Mouse (Mus musculus) testis, postnatal 14 days (tissue): Measurements from ENCODE around the gene Cyp1a1.

ENCODE experiments used
- DNase-seq: peaks from one replicate; pipeline ENCODE4 v3.0.0; 2021; ENCODE audit warnings: low spot score

The Cyp1a1 gene

DNA sequence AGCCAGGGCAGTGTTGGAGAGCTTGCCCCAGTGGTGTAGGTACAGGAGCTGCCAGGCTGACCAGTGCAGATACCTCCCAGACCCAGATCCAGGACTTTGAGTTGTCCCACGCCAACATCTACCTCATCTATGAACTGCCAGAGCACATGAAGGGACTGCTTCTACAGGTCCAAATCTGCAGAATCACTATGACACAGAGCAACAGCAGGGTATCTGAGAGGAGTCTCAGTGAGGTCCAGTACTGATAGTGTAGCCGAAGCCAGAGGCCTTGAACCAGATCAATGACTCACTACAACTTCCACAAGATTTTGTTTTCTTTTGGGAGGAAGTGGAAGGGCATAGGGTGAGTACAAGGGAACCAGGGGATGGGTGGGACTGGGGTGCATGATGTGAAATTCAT is at the start of gene Cyp1a1:
Gene Cyp1a1, plus strand, starts transcription at position 178 of the 400 bp plus-strand sequence.
- no peak for DNase-seq

DNA sequence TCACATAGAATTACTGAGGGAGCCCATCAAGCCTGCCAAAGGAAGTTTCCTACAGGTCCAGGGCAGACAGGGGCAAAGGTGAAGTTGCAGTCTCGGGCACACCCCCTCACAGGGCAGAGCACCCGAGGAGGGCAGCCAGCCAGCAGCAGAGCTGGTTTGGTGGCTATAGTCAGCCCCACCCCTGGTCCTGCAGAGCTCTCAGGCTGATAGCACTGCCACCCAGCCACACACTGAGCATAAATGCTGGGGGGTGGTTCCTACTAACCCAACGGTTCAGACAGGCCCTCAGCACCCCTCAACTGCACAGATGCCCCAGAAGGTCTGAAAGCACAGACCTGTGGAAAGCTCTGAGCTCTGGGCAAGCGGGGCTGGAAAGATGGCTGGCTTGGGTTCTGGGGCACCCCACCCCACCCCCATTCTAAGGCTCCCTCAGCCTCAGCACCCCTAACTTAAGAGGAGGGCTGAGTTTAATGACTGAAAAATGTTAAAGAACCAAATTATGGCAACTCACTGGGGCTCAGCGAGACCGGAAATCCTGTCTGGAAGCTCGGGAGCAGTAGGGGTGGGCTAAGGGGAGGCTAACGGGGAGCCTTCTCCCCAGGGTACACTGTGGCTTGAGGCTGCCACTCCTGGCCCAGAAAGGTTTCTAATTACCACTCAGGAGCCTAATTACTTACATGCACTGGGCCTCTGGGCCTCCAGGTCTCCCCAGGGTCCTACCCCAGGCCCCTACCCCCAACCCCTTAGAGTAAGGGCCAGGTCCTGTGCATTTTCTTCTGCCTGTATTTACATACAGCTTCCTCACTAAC is 48.9 kb upstream of the Cyp1a1 start:
- DNase-seq: no peak

DNA sequence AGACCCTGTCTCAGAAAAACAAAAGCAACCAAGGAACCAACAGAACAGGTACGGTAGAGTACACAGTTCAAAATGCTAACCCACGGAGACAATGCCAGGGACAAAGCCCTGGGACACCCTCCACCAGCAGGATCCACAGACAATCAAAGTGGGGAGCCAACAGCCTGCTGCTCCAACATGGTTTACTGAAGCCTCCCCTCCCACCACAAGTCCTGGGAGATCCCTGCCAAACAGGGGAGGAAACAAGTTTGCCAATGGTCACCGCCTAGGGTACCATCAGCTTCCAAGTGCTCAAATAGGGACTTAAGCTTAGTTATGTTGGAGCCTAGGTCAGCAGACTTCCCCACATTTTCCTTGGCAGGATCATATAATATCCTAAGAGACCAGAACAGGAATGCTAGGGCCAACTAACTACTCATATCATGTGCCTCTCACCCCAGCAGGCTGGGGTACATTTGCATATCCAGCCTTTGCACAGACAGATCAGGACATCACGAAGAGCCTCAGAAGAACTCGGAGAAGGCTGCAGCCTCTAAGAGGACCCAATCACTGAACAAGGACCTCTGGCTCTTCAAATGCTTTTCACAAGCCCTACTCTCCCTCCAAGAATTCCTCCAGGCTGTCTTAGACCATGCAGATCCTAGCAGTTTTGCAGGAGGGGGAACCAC is 47.9 kb upstream of the Cyp1a1 start:
- no peak for DNase-seq

DNA sequence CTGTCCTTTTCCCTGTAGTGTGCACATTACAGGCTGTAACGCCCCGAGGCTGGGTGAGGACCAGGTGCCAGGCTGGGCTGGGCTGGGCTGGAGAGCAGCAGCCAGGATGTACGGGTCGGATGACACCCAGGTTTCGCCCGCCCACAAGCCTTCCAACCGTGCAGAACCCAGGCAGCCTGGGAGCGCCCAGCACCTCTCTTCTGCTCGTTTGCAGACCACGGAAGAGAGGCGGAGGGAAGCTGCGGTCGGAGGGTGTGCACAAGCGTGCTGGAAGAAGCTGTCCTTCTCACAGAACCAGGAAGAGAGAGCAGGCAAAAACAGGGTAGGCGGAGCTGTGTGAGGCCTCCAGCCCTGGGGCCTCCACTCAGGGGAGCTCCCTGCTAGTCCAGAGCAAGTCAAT is 47.3 kb upstream of the Cyp1a1 start:
- DNase-seq: peak; percentile 55

DNA sequence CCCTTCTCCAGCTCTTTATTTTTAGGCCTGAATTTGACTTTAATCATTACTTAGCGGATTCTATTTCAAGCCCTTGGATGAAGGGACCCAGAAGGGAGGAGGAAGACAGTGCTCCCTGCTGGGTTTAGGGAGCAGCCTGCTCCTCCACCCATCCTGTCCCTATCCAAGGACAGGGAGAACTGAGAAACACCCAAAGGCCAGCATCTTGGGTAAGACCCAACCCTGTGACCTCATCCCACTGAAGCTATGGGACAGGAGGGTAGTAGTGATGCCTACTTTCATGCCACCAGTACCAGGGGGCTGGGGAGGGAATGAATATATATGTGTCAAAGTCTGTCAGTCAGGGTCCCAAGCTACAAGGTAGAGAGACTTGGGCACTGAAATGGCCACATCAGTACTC is 46.7 kb upstream of the Cyp1a1 start:
- no peak for DNase-seq

DNA sequence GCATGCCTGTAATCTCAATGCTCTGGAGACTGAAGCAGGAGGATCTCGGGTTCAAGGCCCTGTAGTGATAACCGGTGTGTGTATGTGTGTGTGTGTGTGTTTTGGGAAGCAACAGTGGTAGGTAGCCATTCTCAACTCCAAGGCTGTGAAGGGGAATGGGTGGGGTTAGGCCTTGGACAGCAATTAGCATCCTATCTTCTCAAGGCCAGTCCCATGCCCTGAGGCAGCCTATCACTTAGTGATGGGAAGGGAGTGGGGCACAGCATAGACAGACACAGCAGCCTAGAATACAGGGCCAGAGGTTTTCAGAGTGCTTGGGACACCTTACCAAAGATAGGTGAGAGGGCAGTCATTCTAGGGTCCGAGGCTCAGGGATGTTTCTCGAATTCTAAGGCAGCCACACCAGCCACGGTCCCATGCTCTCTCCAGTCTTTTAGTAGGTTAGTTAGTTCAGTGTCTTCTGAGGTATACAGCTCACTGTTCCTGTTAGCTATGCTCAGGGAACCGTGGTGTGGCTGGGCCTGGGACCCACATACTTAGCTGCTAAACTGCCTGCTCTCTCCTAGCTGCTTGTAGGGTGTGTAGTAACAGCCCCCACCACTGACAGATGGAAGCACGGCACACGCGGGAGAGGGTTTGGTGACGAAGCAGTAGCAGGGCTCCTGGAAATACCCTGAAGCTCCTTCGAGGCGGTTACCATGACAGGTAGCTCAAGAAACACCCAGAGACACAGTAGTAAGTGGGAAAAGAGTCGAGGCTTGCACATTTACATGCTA is 45.8 kb upstream of the Cyp1a1 start:
- no peak for DNase-seq

DNA sequence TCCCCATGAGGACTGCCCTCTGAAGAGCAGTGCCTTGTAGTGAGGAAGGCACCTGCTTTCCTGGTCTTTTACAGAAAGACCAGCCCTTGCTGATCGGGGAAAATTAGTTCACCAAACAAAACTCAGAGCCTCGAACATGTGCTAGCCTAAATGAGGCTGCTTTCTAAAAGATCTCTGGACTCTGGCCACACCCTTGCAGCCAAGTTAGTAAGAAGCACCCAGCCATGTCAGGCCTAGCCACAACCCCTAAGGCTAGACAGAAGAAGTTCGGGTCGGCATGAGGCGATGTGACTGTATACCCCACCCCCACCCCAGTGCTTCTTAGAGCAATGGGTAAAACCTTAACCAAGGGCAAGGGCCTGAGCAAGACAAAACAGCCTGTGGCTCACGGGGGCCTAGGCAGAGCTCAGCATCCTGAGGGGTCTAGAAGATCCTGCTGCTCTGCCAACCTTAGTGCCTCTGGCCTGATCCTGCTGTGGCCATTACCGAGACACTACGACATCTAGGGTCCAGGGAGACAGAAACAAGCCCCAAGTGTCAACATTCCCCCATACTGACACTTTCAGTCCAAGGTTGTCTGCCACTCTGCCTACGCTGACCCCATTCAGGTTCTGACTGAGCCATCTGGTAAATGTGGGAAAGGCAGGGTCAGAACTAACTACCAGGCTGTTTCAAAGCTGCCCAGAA is 44.4 kb upstream of the Cyp1a1 start:
- DNase-seq: no peak

DNA sequence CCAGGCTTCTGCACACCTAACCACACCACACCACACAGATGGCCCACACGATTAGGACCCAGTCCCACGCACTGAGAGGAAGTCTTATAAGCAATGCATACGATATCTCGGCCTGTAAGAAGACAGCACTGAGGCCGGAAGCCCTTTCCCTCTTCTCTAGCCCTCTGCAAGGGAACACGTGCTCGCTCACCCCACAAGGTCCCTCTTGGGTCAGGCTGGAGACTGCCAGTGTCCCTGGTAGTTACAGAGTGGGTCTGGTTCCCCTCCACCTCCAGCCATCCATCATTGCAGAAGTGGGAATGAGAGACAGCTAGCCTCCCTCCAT is 43.9 kb upstream of the Cyp1a1 start:
- no peak for DNase-seq

DNA sequence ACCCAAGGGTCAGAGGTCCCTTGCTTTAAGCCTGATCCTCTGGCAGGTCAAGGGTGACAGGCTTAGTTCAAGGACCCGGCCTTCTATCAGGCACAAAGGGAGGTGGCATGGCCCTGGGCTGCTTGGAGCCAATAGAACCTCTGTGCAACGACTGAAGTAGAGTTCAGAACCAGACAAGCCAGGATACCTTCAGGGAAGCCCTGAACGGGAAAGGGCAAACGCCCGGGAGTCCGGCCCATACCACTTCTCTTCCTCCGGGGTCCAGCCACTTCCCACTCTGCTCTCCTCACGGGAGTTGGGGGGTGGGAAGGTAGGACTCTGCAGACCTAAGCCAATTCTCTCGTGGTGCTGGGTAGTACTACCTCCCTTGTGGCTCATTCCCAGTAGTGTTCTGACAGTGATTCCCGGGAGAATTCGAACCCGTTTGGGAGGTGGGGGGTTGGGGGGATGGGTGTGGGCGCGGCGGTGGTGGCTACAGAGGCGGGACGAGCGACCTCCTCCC is 43.2 kb upstream of the Cyp1a1 start:
- no peak for DNase-seq

DNA sequence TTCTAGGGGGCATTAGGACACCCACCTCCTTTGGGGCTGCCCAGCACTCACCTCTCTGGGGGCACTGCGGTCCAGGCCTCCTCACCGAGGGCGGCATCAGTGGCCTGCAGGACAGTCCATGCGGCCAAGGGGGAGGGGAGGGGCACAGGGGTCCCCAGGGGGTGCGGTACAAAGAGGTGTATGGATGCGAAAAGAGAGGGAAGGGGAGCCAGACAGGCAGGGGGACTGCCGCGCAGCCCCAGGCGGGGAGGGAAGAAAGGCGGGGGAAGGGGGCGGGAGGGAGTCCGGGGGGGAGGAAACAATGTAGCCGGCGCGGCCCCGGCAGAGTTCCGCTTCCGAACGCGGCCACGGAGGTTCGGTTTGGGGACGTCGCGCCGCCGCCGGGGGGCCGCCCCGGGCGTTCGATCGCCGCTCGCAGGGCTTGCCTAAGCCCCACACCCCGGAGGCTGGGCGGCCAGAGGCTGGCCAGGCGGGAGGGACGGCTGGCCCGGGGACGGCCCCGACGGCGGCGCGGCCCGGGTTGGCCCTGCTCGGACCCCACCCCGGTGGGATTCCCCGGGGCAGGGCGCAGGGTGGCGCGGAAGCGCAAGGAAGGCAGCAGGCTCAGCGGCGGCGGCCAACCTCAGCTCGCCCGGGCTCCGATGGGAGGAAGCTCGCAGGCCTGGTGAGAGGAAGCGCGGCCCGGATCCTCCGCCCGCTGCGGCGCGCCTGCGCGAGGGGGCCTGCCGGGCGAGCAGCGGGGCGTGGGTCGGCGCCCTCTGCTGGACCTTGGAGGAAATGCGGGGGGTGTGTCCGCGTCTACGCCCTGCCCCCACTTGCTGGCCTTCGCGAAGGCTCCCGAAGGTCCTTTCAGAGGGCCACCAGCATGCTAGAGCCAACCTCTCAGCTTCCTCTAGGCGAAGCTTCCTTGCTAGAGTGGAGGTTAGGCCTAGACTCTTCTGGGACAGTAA is 42.5 kb upstream of the Cyp1a1 start:
- peak; percentile 90 for DNase-seq

DNA sequence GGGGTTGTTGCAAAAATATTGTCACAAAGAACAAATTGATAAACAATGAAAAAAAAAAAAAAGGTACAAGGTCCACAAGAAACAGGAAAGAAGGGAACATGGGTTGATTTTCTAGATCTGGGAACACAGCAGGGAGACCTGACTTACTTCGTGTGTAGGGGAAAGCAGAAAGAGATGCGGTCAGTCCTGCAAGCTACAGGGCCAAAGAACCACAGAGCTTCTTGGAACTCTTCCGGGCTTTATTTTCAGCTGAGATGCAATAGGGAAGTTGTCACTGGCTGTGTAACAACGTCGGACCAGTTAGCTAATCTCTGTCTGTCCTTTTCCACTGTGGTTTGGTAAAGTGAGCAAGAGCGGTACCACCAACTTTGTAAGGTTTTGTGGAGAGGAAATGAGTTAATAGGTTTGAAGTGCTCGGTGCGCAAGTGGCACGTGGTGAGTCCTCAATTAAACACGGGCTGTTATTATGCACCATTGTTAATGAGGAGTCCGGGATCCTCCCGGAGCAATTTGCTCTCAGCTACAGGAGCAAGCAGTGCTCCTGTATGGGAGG is 41.1 kb upstream of the Cyp1a1 start:
- DNase-seq: no peak

DNA sequence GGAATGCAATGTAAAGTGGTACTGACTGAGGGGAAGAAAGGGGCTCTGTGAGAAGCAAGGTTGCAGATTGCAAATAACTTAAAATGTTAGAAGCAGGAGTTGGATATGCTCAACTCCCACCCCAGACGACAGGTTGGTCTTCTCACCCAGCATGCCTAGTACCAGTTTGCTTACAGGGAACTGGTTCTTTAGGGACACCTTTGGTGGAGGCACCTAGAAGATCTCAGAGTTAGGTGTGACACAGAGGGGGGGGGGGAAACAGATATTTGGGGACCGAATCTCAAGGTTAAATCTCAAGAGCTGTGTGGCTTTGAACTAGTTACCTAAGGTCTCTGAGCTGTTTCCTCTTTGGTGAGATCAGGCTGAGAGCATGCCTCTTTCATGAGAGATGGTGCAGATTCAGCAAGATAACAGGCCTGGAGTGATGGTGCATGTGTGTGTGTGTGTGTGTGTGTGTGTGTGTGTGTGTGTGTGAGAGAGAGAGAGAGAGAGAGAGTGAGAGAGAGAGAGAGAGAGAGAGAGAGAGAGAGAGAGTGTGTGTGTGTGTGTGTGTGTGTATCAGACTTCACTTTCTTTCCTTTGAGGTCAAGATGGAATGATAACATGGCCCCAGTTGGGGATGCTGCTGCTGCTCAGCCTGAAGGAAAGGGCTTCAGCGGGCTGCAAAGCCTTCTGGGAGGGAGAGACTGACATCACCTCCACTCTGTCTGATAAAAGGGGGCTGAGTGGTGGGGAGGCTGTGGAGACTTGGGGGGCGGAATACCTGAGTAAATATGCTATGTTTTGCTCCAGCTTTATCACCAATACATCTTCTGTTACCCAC is 40.2 kb upstream of the Cyp1a1 start:
- no peak for DNase-seq

DNA sequence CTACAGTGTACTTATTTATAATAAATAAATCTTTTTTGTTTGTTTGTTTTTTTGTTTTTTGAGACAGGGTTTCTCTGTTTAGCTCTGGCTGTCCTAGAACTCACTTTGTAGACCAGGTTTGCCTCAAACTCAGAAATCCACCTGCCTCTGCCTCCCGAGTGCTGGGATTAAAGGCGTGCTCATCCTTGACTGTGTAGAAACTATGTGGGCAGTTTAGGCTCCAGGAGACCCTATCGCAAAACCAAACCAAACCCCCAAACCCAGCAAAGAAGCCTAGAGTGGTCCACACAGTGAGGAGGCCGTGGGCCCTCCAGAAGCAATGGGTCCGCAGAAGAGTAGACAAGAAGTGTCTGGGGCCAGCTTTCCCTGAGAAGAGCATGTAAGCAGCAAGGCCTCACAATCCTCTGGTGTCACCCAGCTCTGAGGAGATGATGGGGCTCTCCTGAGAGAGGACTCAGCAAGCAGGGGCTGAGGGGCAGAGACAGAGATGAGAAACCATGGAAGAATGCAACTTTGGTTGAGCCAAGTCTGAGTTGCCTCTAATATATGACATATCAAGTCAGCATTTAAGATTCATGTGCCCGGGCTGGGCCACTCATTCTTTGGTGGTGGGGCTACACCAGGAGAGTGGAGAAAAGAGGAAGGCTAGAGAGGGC is 37.5 kb upstream of the Cyp1a1 start:
- no peak for DNase-seq

DNA sequence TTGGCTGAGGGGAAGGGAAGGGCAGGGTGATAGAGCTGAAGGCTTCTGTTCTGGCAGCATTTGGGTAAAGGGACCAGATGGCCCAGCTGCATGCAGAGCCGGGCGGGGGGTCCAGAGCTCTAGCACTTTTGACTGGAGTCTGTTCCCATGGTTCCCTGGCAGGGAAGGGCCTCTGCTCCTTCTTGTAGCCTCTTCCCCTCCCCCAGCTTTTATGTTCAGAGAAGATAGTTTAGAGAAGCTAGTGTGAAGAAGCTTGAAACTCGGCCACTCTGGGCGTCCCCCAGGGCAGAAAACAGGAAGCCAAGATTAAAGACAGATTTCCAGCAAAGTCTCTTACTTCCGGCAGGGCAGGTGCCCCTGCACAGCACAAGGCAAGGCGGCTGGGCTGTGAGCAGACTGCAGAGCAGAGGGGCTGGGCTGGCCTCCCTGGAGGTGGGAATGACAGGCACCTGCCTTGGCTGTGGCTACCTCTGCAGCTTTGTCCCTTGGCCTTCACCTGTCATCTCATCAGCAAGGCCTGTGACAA is 36.9 kb upstream of the Cyp1a1 start:
- no peak for DNase-seq

DNA sequence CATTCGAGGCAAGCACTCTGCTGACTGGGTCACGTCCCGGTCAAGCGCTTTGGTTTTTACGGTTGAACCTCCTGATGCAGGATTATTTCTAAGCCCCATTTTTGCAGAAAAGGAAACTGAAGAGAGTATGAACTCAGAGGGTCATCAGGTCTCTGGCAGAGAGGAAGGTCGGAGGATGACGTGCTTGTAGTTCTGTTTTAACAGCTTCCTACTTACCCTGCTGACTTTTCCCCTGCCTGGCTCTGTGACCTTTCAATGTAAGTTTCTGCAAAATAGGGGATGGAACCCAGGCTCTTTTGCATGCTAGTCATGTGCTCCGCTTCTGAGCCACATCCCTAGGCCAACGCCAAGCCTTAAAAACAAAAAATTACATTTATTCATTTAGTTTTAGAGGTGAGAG is 35.4 kb upstream of the Cyp1a1 start:
- no peak for DNase-seq

DNA sequence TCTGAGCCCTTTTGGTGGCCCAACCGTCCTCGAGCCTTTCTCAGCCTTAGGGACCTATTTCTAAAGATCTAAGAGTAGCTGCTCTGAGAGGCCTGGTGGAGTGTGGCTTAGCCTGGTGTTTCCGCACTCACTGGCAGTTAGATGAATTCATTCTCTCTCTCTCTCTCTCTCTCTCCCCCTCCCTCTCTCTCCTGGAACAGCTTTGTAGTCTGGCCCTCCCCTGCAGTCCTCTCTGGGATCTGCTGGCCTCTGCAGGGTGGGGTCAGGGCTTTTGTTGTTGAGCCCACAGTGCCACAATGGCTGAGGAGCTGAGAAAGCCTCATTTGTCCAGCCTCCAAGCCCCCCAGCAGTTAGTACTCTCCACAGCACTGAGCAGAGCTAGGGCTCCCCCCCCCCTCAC is 34.9 kb upstream of the Cyp1a1 start:
- DNase-seq: no peak

DNA sequence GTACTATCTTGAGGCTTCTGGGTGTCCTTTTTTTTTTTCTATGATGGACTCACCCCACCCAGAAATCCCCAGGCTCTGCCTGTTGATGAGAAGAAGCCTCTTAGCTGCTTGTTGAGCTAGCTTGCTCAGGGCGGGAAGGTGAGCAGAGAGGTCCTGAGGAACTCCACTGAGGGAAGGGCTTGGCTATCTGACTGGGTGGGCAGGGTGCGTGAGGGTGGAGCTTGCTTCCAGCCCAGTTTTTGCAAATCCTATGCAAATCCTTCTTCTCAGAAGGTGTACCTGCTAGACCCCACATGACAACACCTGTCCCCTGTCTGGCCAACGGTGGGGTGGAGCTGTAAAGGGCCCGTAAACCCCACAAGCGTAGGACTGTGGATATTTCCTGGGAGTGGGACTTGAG is 34.4 kb upstream of the Cyp1a1 start, which contains the start of gene Csk:
Gene Csk, minus strand, starts transcription at position 349 of the 400 bp plus-strand sequence.
- DNase-seq: no peak

DNA sequence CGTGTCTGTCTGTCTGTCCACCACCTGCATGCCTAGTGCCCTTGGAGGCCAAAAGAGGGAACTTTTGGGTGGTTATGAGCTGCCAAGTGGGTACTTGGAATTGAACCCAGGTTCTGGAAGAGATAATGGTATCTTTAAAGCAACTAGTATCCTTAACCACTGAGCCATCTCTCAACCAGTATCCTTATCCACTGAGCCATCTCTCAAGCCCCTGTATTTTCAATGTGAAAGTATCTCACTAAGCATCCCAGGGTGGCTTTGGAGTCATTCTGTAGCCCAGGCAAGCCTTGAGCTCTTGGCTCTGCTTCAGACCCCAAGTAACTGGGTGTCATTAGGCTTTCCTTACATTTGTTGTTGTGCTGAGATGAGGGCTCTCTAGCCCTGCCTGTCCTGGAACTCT is 32.8 kb upstream of the Cyp1a1 start:
- no peak for DNase-seq

DNA sequence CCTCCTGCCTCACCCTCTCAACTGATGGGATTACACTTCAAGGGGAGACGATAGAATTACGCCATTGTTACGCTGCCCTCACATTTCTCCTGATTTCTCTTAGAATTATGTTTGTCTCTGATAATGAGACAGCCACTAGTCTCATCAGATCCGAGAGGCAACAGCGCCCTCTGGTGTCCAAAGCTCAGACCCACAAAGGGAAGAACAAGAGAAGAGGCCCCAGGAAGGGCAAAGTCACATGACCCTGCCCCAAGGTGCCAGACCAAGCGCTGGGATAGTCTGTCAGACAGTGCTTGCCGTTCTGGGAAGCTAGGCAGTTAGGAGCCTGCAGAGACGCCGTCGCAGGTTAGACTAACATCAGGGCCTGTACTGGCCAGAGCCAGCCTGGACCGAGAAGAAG is 32.0 kb upstream of the Cyp1a1 start:
- DNase-seq: peak; percentile 87
